9 mouse cellular contexts compared by ENCODE assay signal in the genomic region with DNA sequence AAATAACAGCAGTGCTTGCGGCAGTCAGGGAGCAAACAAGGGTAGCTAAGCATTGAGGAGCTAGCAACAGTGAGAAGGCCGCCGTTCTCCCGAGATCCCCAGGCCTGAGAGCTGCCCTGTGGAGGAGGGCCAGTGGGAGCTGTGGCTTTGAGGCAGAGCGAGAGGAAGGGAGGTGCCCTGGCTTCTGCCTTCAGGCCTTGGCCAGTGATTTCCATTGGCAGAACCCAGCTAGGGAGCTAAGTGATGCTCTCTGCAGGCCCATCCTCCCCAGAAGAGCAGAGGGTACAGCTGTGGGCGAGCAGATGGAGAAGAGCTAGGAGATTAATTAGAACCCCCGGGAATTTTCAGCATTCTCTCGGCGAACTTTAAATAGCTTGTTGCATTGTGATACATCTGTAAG. TPM values are rescaled to one million over a fixed set of nuclear protein-coding genes. Genes with fewer than 3 reads are reported as not detected.
DNase-seq lines count a peak whose midpoint lies in the region; ATAC-seq and TF ChIP-seq lines count a peak whose summit lies in the region.
"Had no signal": no experiment of that assay in that cellular context is flagged by ENCODE, and none has a peak within 500 bp of the region (broad histone marks: within the 10 kb centered on the region; RNA-seq: fewer than 3 reads in every experiment).

No protein-coding gene starts in this region.

- H3K27me3 ChIP-seq in embryonic facial prominence, embryonic 10.5 days (replicated peaks; ENCODE audit: low read depth, poor library complexity, severe bottlenecking), result no peaks in the 10 kb centered on the region
- no peaks in the 10 kb centered on the region for H3K27me3 ChIP-seq in heart, embryonic 13.5 days (replicated peaks)
- no peaks in the 10 kb centered on the region for H3K27me3 ChIP-seq in neural tube, embryonic 15.5 days (replicated peaks)

- no peaks in the 10 kb centered on the region for H3K9me3 ChIP-seq in embryonic facial prominence, embryonic 10.5 days
- H3K9me3 ChIP-seq in heart, embryonic 13.5 days, result no peaks in the 10 kb centered on the region
- H3K9me3 ChIP-seq in neural tube, embryonic 15.5 days (replicated peaks), result no peaks in the 10 kb centered on the region

- peak overlapping the region; percentile 41; the same call in 1 of the 2 replicates for H3K27ac ChIP-seq in embryonic facial prominence, embryonic 10.5 days (replicated peaks)
- H3K27ac ChIP-seq in heart, embryonic 13.5 days (replicated peaks), result no peak overlapping the region
- H3K27ac ChIP-seq in neural tube, embryonic 15.5 days (replicated peaks), result 0 out of 2 replicates have a peak overlapping the region, but pooled peaks have one; percentile 33
- H3K27ac ChIP-seq: liver, embryonic 14.5 days had no signal

- H3K4me3 ChIP-seq in lung, adult 2 months (replicated peaks; ENCODE audit: extremely low read depth, low read depth, low read length), result no peak overlapping the region
- no peak overlapping the region for H3K4me3 ChIP-seq in embryonic facial prominence, embryonic 10.5 days
- H3K4me3 ChIP-seq in heart, embryonic 13.5 days, result no peak overlapping the region
- H3K4me3 ChIP-seq in neural tube, embryonic 15.5 days (replicated peaks), result no peak overlapping the region

- TF ChIP-seq POLR2A in lung, adult 2 months (IDR thresholded peaks at IDR 0.05; ENCODE audit: borderline replicate concordance, extremely low read depth, low read depth, low read length), result no peak

- 0 out of 2 replicates have a peak overlapping the region, but pooled peaks have one; percentile 33 for H3K9ac ChIP-seq in heart, embryonic 13.5 days
- H3K9ac ChIP-seq in neural tube, embryonic 15.5 days (replicated peaks), result no peak overlapping the region
- H3K9ac ChIP-seq: liver, embryonic 14.5 days had no signal

- TF ChIP-seq CTCF in lung, adult 2 months (IDR thresholded peaks at IDR 0.05; ENCODE audit: insufficient read depth, low read length), result no peak

- H3K4me2 ChIP-seq in heart, embryonic 13.5 days, result no peak overlapping the region
- H3K4me2 ChIP-seq in neural tube, embryonic 15.5 days, result no peak overlapping the region

- DNase-seq in lung, adult 18-20 months, result peak; percentile 18 to 34
- no peak for DNase-seq in lung, adult 2 months
- no peak for DNase-seq in embryonic facial prominence, embryonic 10.5 days (ENCODE audit: low spot score)
- DNase-seq in layer of hippocampus, postnatal 14 days (ENCODE audit: low spot score in 2 of 2), result peak; percentile 43
- DNase-seq in spleen, postnatal 36 days (ENCODE audit: low spot score in 2 of 2), result no peak

- H3K4me1 ChIP-seq in lung, adult 2 months (ENCODE audit: control insufficient read depth, insufficient read depth, low read length), result peaks cover 19% of the 10 kb centered on the region
- peaks cover 10% of the 10 kb centered on the region for H3K4me1 ChIP-seq in embryonic facial prominence, embryonic 10.5 days
- H3K4me1 ChIP-seq in heart, embryonic 13.5 days, result peaks cover 20% of the 10 kb centered on the region
- peaks cover 7% of the 10 kb centered on the region for H3K4me1 ChIP-seq in neural tube, embryonic 15.5 days

- no peaks in the 10 kb centered on the region for H3K36me3 ChIP-seq in embryonic facial prominence, embryonic 10.5 days (replicated peaks)
- H3K36me3 ChIP-seq in heart, embryonic 13.5 days, result peaks cover 4% of the 10 kb centered on the region; the same call in 1 of the 2 replicates
- H3K36me3 ChIP-seq in neural tube, embryonic 15.5 days, result no peaks in the 10 kb centered on the region

- no peak for ATAC-seq in heart, embryonic 13.5 days (ENCODE audit: extremely low read depth, insufficient number of reproducible peaks, low FRiP score, low TSS enrichment)
- no peak; the same call in 1 of the 2 replicates for ATAC-seq in neural tube, embryonic 15.5 days (ENCODE audit: low FRiP score)
- no peak for ATAC-seq in CD4-positive, CD25-positive, alpha-beta regulatory T cell, adult 4 months

- WGBS in lung, adult 2 months, result 51% methylated on average over 9 of the region's 9 CpGs
- WGBS in embryonic facial prominence, embryonic 10.5 days, result 45% methylated on average over 9 of the region's 9 CpGs
- 53% methylated on average over 9 of the region's 9 CpGs for WGBS in heart, embryonic 13.5 days
- 27% methylated on average over 9 of the region's 9 CpGs for WGBS in neural tube, embryonic 15.5 days

RNA-seq across cellular contexts. Expression of gene Myo6, which starts 8.8 kb away (rescaled TPM):
- polyA plus RNA-seq in lung, adult 2 months (2012; rRNA removed), result 21.7 and 25.1 TPM in 2 replicates
- 8.2 and 10.7 TPM in 2 replicates for polyA plus RNA-seq in embryonic facial prominence, embryonic 10.5 days (2016; fragmentation: Nextera tagmentation; extraction: Ambion mirVana)
- 10.1 TPM in 2 replicates for polyA plus RNA-seq in heart, embryonic 13.5 days (2015; fragmentation: Nextera tagmentation; extraction: Ambion mirVana)
- 10 to 100 TPM; 75.1 to 75.9 TPM for total RNA-seq in layer of hippocampus, postnatal 14 days (2021)
- polyA plus RNA-seq in neural tube, embryonic 15.5 days (2015; fragmentation: Nextera tagmentation; extraction: Ambion mirVana), result 18.1 and 25.7 TPM in 2 replicates
- polyA plus RNA-seq in CD4-positive, CD25-positive, alpha-beta regulatory T cell, adult 4 months (2017; shearing (Covaris generic)), result 10 to 100 TPM; 16.3 to 24.3 TPM

Comparison
In these comparisons a context has a peak if more than half of its experiments do, and no peak if none do; other contexts are left out.
1. DNase-seq: peak in lung, adult 18-20 months (2 of 2) and layer of hippocampus, postnatal 14 days (2 of 2); none in lung, adult 2 months (single experiment), embryonic facial prominence, embryonic 10.5 days (single experiment) and spleen, postnatal 36 days (0 of 2).